Mouse (Mus musculus): ENCODE data around the gene Rtl1.

The Rtl1 gene

DNA sequence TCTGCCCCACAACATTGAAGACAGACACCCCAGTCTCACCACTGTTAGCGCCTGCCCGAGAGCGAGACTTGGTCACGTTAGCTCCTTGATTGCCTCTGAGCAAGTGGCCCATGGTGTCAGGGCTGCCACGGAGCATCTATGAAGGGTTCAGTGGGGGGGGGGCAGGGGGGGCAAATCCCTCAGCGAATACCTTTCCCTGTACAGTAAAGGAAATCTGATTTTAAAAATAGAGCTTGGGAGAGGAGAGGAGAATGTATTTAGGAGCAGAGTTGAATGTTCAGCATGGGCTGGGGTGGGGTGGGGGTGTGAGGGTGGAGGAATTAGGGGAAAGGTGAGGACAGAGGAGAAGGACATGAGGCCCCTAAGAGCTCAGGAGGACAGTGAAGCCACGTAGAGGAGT is at the start of gene Rtl1:
Gene Rtl1, minus strand, starts transcription at position 101 of the 400 bp plus-strand sequence.
- no peak for DNase-seq (ENCODE audit: low spot score)

GRCm38 (mm10) chr12:109640560-109641167 is 40.5 kb upstream of the Rtl1 start:
- no peak for DNase-seq (ENCODE audit: low spot score)

GRCm38 (mm10) chr12:109632035-109632434 is 31.9 kb upstream of the Rtl1 start:
- DNase-seq (ENCODE audit: low spot score): no peak

GRCm38 (mm10) chr12:109628887-109629286 is 28.8 kb upstream of the Rtl1 start:
- DNase-seq (ENCODE audit: low spot score): no peak

DNA sequence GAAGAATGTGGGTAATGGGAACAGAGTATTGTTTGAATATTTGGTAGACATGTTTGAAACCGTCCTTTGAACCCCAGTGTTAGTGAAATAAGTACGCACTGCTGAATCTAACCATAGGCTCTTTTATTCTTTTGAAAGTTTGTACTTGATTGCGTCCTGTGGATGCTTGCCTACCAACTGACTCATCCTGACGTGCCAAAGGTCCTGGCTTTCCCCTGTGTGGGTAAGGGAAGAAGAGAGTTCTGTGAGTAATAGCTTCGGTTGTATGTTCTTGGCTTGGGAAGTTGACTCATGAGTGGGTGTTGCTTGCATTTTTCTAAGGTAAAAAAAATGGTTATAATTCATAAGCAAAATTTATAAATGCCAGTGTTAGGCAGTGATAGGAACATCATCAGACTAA is 26.8 kb upstream of the Rtl1 start:
- no peak for DNase-seq (ENCODE audit: low spot score)

DNA sequence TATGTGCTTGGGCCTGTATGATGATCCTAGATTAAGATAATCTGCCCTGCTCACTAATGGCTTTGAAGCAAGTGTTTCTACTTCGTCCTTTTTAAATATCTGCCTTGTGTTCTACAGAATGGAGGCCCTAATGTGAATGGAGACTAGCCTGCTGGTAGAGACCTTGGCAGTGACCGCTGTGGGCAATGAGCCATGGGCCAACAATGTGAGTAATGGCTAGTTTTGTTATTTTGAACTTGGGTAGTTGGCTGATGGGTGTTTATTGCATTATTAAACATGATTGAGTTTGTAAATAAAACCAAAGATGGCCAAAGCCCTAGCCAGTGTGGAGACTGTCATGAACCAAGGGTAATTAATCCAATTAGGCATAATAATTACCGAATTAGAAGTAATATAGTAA is 20.1 kb upstream of the Rtl1 start:
- DNase-seq (ENCODE audit: low spot score): no peak

DNA sequence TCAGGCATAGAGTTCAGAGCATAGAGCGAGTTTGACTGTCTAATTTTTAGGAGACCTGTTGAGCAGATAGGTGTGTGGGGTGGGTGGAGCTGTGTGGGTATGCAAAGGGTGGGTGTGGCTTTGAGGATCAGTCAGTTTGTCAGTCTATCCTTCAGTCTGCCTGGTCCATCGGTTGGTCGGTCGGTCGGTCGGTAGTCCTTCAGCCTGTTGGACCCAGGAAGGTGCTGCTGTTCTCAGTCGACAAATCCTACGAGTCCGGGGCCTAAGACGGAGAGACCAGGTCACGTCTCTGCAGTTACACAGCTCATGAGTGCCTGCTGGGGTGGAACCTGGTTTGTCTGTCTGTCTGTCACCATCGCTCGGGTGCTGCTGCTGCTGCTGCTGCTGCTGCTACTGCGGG is 17.9 kb upstream of the Rtl1 start:
- DNase-seq (ENCODE audit: low spot score): no peak

- no peak for DNase-seq (ENCODE audit: low spot score)
Observed at GRCm38 (mm10) chr12:109617126-109617525, 17.0 kb upstream of the Rtl1 start.

DNA sequence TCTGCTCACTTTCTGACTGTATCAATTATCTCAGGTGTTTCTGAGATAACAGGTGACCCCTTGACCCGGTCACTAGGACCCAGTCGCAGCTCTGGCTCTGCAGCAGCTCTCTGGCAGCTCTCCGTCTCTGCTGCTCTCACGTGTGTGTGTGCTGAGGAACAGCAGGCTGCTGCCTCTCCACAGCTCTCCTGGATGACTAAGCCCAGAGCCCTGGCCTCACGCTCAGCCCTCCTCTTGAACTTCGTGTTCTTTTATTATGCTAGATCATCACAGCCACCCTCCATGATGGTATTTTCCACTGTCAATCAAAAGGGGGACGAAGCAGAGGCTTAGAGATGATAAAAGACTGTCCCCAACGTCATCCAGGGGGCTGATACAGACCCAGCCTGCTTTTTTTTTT is 15.2 kb upstream of the Rtl1 start:
- DNase-seq (ENCODE audit: low spot score): no peak

DNA sequence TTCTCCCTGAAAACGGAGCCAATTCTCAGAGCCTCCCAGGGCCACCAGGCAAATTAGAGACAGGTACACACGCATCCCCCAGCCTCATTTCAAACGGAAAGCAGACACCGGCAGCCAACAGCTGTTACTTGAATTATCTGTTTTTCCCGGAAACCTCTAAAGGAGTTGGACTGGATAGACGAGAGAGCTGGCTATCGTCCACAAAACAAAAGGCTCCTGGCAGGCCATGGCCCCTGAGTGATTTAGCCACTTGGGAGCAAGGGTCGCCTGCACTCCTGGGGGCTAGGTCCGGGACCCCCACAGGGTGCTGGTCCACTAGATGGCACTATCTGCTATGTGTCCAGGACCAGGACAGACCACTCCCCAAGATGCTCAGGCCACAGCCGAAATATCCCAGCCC is 14.3 kb upstream of the Rtl1 start:
- DNase-seq (ENCODE audit: low spot score): no peak

DNA sequence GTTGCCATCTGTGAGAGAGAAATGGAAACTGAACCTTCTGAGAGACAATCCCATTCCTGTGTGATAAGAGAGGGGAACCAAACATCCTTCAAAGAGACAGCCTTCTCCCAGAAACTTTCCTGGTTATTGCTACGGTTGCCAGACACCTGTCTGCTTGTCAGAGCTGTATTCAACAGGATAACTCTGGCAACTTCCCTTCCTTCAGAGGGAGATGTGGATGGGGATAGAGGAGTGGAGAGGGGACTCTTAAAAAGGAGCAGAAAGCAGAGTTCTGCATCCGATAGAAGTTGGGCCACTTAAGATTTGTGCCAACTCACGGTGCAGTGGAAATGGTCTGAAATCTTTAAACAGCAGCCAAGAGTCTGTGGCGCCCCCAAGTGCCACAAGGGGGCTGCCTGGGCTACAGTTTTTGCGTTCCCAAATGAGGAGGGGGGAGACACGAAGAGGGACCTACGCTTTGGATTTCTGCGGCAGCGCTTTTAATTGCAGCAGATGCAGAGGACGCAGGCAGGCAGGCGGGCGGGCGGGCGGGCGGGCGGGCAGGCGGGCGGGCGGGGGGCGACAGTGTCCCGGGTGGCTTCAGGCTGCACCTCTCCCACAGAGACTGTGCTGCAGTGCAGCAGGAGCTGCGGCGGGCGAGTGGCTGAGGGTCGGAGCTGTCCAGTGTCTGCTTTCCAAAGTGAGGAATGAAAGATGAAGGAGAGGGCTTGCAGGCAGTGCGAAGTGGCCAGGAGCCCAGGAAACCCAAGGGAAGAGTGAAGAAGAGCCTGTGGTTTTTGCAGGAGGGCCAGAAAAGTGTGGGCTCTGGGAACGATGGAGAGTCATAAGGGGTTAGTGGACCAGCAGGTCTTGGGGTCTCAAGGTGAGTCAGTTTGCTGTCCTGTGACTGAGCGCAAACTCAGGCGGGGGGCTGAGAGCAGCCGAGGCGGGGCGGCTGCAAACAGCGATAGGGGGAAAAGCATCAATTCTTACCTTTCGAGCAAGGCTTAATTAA is 12.6 kb upstream of the Rtl1 start:
- no peak for DNase-seq (ENCODE audit: low spot score)

GRCm38 (mm10) chr12:109608576-109609440 is 8.7 kb upstream of the Rtl1 start:
- DNase-seq (ENCODE audit: low spot score): no peak

DNA sequence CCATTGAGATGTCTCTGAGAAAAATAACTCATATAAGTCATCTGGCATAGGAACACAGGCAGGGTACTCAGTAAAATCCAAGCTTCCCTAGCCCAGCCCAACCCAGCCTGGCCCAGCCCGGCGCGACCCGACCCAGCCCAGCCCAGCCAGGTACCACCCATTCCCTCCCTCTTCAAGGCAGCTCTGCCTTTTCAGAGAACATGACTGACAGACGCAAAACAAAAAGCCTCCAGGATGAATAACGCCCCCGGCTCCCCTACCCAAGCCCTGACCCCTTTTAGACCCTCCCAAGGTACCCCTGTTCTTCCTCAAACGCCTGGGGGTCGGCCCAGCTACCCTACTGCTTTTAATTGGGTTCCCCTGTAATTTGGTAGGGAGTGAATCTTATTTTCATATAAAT is 7.8 kb upstream of the Rtl1 start:
- no peak for DNase-seq (ENCODE audit: low spot score)

- no peak for DNase-seq (ENCODE audit: low spot score)
Observed at GRCm38 (mm10) chr12:109607191-109607590, 7.1 kb upstream of the Rtl1 start.

DNA sequence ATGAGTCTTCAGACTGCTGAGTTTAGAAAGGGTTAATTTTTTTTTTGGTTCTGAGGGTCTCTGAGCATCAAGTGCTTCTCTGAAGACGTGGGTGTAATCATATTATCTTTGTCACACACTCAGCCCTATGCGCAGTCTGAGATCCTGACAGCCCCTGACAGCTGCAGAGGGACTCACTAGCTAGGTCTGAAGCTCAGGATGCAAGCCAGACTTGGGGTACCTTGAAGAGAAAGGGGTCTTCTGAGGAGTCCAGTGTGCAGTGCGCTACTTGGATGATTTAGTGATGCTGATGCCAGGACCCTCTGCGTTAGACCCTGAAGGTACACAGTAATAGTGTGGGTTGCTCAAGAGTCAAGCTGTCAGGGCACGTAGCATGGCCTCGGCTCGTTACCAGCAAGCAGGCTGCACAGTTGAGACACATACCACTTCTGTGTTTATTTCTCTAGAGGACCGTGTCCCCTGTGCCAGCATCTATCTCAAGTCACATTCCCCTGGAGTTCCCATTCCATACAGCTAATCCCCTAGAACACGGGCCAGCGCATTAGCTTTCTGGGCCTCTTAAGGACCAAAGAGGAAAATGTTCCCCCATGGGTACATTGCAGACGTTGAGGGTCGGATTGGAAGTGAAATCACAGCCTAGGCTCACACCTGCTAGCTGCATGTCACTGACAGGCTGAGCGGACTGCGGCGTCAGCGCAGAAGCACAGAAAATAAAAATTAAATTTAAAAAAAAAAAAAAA is 5.0 kb upstream of the Rtl1 start:
- no peak for DNase-seq (ENCODE audit: low spot score)

DNA sequence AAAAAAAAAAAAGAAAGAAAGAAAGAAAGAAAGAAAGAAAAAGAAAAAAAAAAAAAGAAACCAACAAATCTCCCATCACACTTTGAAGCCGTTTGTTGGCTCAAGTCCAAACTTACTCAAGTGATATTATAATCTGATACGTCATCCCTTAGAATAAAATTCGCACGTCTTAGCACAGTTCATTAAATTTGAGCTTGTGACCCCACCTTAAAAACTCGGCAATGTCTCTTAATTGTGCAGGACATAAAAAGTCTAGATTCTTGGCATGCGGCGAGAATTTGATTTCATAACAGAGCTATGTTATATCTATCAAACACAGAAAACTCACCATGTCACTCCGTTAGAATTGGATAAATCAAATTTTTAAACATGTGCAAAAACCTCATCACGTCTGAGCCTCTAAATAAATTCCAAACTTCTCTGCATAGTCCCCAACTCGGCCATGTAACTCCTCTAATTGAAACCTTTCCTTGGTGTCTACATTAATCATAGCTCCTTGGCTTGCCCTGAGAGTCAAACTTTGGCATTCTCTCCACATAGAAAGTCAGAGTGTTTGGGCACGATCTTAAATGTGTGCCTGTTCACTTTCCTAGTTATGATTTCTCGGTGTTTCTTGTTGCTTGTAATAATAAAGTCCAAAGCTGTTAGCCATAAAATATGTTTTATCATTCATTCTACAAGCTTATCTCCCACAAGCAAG is 1.4 kb downstream of the Rtl1 start:
- no peak for DNase-seq (ENCODE audit: low spot score)

DNA sequence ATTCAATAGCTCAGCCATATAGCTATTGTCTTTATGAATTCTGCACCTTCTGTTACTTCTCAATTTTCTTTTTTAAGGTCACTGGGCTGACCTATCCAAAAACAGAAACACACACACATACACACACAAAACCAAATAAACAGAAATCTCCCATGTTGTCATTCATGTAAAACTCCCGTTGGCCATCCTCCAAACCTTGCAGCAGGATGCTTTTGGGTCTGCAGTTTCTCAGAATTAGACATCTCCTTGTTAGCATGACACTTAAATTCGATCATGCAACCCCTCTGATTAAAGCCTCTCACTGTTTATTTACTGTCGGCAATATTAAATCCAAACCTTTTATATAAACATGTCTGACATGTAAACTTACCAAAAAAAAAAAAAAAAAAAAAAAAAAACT is 3.4 kb downstream of the Rtl1 start:
- no peak for DNase-seq (ENCODE audit: low spot score)

- DNase-seq (ENCODE audit: low spot score): no peak
Observed at GRCm38 (mm10) chr12:109596232-109596631, 3.9 kb downstream of the Rtl1 start.

- no peak for DNase-seq (ENCODE audit: low spot score)
Observed at GRCm38 (mm10) chr12:109595753-109596152, 4.4 kb downstream of the Rtl1 start.

DNA sequence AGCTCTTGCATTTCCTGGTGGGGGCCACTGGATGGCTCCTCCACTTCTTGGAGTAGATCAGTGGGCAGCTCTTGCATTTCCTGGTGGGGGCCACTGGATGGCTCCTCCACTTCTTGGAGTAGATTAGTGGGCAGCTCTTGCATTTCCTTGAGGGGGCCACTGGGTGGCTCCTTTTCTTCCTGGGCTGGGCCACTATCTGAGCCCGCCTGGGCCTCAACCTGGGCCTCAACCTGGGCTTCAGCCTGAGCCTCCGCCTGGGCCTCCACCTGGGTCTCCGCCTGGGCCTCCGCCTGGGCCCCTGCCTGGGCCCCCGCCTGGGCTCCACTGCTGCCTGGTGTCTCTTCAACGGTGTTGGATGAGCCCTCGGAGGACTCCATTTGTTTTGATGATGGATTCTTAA is 5.2 kb downstream of the Rtl1 start:
- DNase-seq (ENCODE audit: low spot score): no peak

GRCm38 (mm10) chr12:109582185-109582584 is 17.9 kb downstream of the Rtl1 start:
- DNase-seq (ENCODE audit: low spot score): no peak

All from spleen, adult 12 weeks (tissue).